Mouse (Mus musculus) thymus, postnatal 10 days (tissue): ENCODE data around the gene Olr1.
"Not testable (repeated sequence)": the region's sequence is repeated elsewhere in the genome, so short reads cannot be mapped to it uniquely, and the experiment has no call there.

Source experiments
- DNase-seq, 2 experiments: peaks; one replicate each; pipeline ENCODE4 v3.0.0; 2021; ENCODE audit warnings: low spot score in 2 of 2

Gene Olr1

GRCm38 (mm10) chr6:129512868-129513267 lies 5.9 kb upstream of the Olr1 start:
- DNase-seq: no peak

- no peak for DNase-seq
These were observed 5.4 kb upstream of the Olr1 start, which contains the start of gene Tmem52b for GRCm38 (mm10) chr6:129512367-129512766. TSS of gene Tmem52b (plus strand) at chr6:129512555.

GRCm38 (mm10) chr6:129510120-129510911 lies 3.4 kb upstream of the Olr1 start:
- DNase-seq: no peak

GRCm38 (mm10) chr6:129503471-129503870 lies 3.5 kb downstream of the Olr1 start:
- no peak for DNase-seq

GRCm38 (mm10) chr6:129499516-129499915 lies 7.4 kb downstream of the Olr1 start:
- DNase-seq: not testable (repeated sequence)

- no peak for DNase-seq
These were observed 9.4 kb downstream of the Olr1 start for GRCm38 (mm10) chr6:129497345-129498218.

GRCm38 (mm10) chr6:129494924-129495323 lies 12.0 kb downstream of the Olr1 start:
- no peak for DNase-seq

GRCm38 (mm10) chr6:129480089-129480958 lies 26.6 kb downstream of the Olr1 start:
- no peak for DNase-seq

- DNase-seq: peak in 1 of 2 experiments; percentile 6
These were observed 30.4 kb downstream of the Olr1 start for GRCm38 (mm10) chr6:129476404-129477126.

- no peak for DNase-seq
These were observed 34.3 kb downstream of the Olr1 start for GRCm38 (mm10) chr6:129472627-129473026.

- no peak for DNase-seq
These were observed 35.6 kb downstream of the Olr1 start for GRCm38 (mm10) chr6:129471386-129471785.

GRCm38 (mm10) chr6:129451411-129452039 lies 55.4 kb downstream of the Olr1 start, which contains the start of gene Clec1a:
TSS of gene Clec1a (minus strand) at chr6:129452000.
- no peak for DNase-seq

GRCm38 (mm10) chr6:129449743-129450142 lies 57.2 kb downstream of the Olr1 start:
- DNase-seq: no peak

GRCm38 (mm10) chr6:129438033-129438432 lies 68.9 kb downstream of the Olr1 start:
- no peak for DNase-seq

- DNase-seq: no peak
These were observed 70.9 kb downstream of the Olr1 start for GRCm38 (mm10) chr6:129436025-129436424.
